Mouse (Mus musculus) splenic B cell, adult 2 months (primary cell): ENCODE measurements around the gene Ncoa4.

Experiments used
- DNase-seq: peaks from one replicate; pipeline ENCODE4 v3.0.0-alpha.2; 2011; ENCODE audit warnings: low read depth, low spot score
- H3K27me3 ChIP-seq: 2 replicates; pipeline ENCODE4 v1.6.1; 2012; ENCODE audit warnings: mild to moderate bottlenecking, low read length, moderate library complexity, mixed read lengths; ENCODE audit not compliant: control insufficient read depth, poor library complexity, insufficient read depth, severe bottlenecking
- H3K36me3 ChIP-seq: 2 replicates; pipeline ENCODE4 v1.6.1; 2012; ENCODE audit warnings: mild to moderate bottlenecking, low read length, moderate library complexity, mixed read lengths; ENCODE audit not compliant: control insufficient read depth, poor library complexity, insufficient read depth, severe bottlenecking

Ncoa4 gene

GRCm38 (mm10) chr14:32201791-32202451, 42.3 kb downstream of the Ncoa4 start, which contains the start of the genes Timm23 and Parg:
TSS of gene Timm23 (minus strand) at chr14:32201898.
TSS of gene Parg (plus strand) at chr14:32201949.
- H3K27me3 ChIP-seq = no peaks in the 10 kb centered on the region
- peak; percentile 83 for DNase-seq
- H3K36me3 ChIP-seq = 0 out of 2 replicates have a peak, but pooled peaks cover 2% of the 10 kb centered on the region

- Histone ChIP-seq H3K36me3 (0 out of 2 replicates have a peak, but pooled peaks cover 3% of the 10 kb centered on the region), H3K27me3 (no peaks in the 10 kb centered on the region)
- no peak for DNase-seq
Measured at GRCm38 (mm10) chr14:32226601-32227000, 66.9 kb downstream of the Ncoa4 start.

- DNase-seq = peak; percentile 63
- Histone ChIP-seq H3K36me3 (0 out of 2 replicates have a peak, but pooled peaks cover 1% of the 10 kb centered on the region), H3K27me3 (no peaks in the 10 kb centered on the region)
Measured at GRCm38 (mm10) chr14:32228996-32229395, 69.3 kb downstream of the Ncoa4 start.
